Mouse (Mus musculus) neural tube, embryonic 14.5 days (tissue): ENCODE measurements around the gene Gstm5. TPM values are rescaled to one million over a fixed set of nuclear protein-coding genes. Genes with fewer than 3 reads are reported as not detected.
A peak's percentile ranks its signal among the peaks of the same experiment; 100 is the strongest.

ENCODE experiments used
- ATAC-seq: fragments of 200-750 bp; cut with Nextera tagmentation; 2 replicates; pipeline ENCODE4 v1.8.0; 2017; ENCODE audit warnings: low read depth, mild to moderate bottlenecking, moderate TSS enrichment, moderate library complexity
- H3K27ac ChIP-seq: fragments of 300-500 bp; sonication (generic); 2 replicates; pipeline ENCODE4 v1.5.1; 2014; ENCODE audit warnings: low read depth, mild to moderate bottlenecking, control low read depth, low read length, moderate library complexity, mixed read lengths
- H3K27me3 ChIP-seq: fragments of 300-500 bp; sonication (generic); 2 replicates; pipeline ENCODE4 v1.6.1; 2014; ENCODE audit warnings: low read length; ENCODE audit not compliant: control insufficient read depth, insufficient read depth
- H3K36me3 ChIP-seq: fragments of 300-500 bp; sonication (generic); 2 replicates; pipeline ENCODE4 v1.6.1; 2014; ENCODE audit warnings: low read length, mixed read lengths; ENCODE audit not compliant: control insufficient read depth, insufficient read depth
- H3K4me1 ChIP-seq: fragments of 300-500 bp; sonication (generic); 2 replicates; pipeline ENCODE4 v1.6.1; 2014; ENCODE audit warnings: low read length; ENCODE audit not compliant: control insufficient read depth, insufficient read depth
- H3K4me2 ChIP-seq: fragments of 300-500 bp; sonication (generic); 2 replicates; pipeline ENCODE4 v1.6.1; 2014; ENCODE audit warnings: mild to moderate bottlenecking, low read depth, low read length, control low read depth
- H3K4me3 ChIP-seq: fragments of 300-500 bp; sonication (generic); 2 replicates; pipeline ENCODE4 v1.5.1; 2014; ENCODE audit warnings: low read depth, low read length, control low read depth, mixed read lengths
- H3K9ac ChIP-seq: fragments of 300-500 bp; sonication (generic); replicated peaks from 2 replicates; pipeline ENCODE4 v1.6.1; 2014; ENCODE audit warnings: low read depth, mild to moderate bottlenecking, control low read depth, low read length, mixed read lengths
- H3K9me3 ChIP-seq: fragments of 300-500 bp; sonication (generic); 2 replicates; pipeline ENCODE4 v1.6.1; 2016; ENCODE audit warnings: low read length; ENCODE audit not compliant: control insufficient read depth
- WGBS: fragments of 180-500 bp; shearing (Covaris S2); extraction: QIAGEN DNeasy Blood & Tissue Kit; methylation state at CpG from one replicate; pipeline ENCODE4 v1.1.7; 2014; 5-methylcytosine and 5-hydroxymethylcytosine counted together
- polyA plus RNA-seq: library from polyadenylated mRNA; unstranded; fragments of >200 nt; fragmentation: Nextera tagmentation; extraction: Ambion mirVana; gene quantifications from 2 replicates; pipeline ENCODE4 v1.2.1, GENCODE M21; 2014

Gene Gstm5
- polyA plus RNA-seq, 1 experiment from 2014 or later, result 261 TPM

DNA sequence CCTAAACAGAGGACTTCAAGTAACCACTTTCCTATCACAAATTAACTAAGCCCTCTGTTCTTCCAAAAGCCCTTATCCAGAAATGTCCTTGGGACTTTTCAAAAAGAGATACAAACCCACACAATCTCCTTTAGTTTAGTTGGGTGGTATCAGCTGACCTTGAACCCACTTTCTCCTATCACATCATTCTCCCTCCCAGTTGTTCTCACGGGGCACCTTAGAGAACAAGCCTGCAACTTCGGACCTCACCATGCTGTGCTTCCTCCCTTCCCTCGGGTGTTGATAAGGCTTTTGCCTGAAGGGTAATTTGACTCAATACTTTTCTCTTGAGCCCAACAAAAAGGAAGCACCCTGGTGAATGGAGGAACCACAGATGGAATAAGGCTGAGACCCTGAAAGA lies 40.3 kb downstream of the Gstm5 start:
- Histone ChIP-seq H3K4me2 (no peak overlapping the region), H3K9ac (no peak overlapping the region)
- WGBS, result 68% methylated on average over 3 of the region's 3 CpGs

DNA sequence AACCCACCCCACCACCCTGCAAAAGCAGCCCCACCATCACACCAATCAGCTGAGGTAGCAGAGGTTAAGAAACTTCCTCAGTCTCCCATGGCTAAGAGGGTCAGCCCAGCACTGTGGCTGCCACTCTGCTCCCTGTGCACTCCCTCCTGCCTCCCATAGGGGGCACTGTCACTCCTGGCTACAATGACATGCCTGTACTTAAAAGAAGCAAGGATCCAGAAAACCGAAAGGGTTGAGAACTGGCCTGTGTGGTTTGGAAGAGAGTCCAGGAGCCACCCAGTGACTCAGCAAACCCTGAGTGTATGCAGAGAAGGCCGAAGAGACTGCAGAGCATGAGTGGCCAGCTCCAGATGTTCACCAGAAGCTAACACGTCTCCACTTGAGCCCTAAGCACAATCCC lies 43.8 kb downstream of the Gstm5 start:
- WGBS, result 57% methylated on average over 3 of the region's 3 CpGs
- Histone ChIP-seq H3K4me2 (no peak overlapping the region), H3K4me3 (no peak overlapping the region), H3K27ac (no peak overlapping the region), H3K4me1 (0 out of 2 replicates have a peak, but pooled peaks cover 6% of the 10 kb centered on the region), H3K9me3 (no peaks in the 10 kb centered on the region), H3K27me3 (no peaks in the 10 kb centered on the region), H3K9ac (no peak overlapping the region), H3K36me3 (no peaks in the 10 kb centered on the region)
- no peak for ATAC-seq

More for the DNA sequence above, 40.3 kb downstream of the Gstm5 start:
- Histone ChIP-seq H3K9me3 (no peaks in the 10 kb centered on the region), H3K4me3 (no peak overlapping the region), H3K27ac (no peak overlapping the region), H3K4me1 (0 out of 2 replicates have a peak, but pooled peaks cover 6% of the 10 kb centered on the region), H3K27me3 (no peaks in the 10 kb centered on the region), H3K36me3 (no peaks in the 10 kb centered on the region)
- no peak for ATAC-seq

DNA sequence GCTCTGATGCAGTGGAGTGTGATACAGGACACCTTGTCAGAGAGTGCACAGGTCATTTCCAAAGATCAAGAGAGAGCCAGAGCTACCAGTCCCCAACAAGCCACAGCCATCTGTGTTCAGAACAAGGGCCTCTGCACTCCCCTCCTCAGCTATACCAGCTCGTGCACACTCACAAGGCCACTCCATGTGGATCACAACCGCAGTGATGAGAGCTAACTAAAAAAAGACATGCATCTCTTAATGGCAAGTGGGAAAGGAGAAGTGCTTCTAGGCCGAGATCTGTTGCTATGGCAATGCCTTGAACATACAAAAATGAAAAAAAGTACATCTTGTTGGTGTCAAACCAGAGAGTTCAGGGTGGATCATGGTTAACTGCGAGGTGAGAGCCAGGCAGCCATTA lies 44.2 kb downstream of the Gstm5 start:
- Histone ChIP-seq H3K36me3 (no peaks in the 10 kb centered on the region), H3K9ac (no peak overlapping the region), H3K9me3 (no peaks in the 10 kb centered on the region), H3K27me3 (no peaks in the 10 kb centered on the region), H3K27ac (no peak overlapping the region), H3K4me3 (no peak overlapping the region), H3K4me1 (0 out of 2 replicates have a peak, but pooled peaks cover 6% of the 10 kb centered on the region), H3K4me2 (no peak overlapping the region)
- ATAC-seq, result no peak
- WGBS, result 66% methylated on average over 4 of the region's 4 CpGs

DNA sequence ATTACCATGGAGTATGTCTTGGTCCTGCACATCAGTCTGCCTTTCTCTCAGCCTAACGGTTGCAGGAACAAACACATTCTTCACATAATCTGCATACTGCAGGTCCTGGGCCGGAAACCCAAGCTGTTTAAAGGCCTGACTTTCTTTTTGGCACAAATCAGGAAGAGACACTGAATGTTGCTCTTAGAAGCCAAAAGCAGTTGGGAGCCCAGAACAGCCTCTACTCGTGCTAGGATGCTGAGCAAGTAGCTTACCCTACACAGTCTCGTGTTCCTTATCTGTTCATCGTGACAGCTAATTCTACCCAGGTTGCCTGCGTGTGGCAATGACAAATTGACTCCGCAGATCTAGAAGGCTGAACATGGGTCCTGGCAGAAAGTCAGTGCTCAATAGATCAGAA lies 44.9 kb downstream of the Gstm5 start:
- no peak overlapping the region for H3K4me2 ChIP-seq
- no peak for ATAC-seq
- no peak overlapping the region for H3K4me3 ChIP-seq
- H3K4me1 ChIP-seq, result 0 out of 2 replicates have a peak, but pooled peaks cover 6% of the 10 kb centered on the region
- no peaks in the 10 kb centered on the region for H3K27me3 ChIP-seq
- WGBS, result 81% methylated on average over 7 of the region's 7 CpGs
- no peak overlapping the region for H3K27ac ChIP-seq
- H3K9me3 ChIP-seq, result no peaks in the 10 kb centered on the region
- H3K36me3 ChIP-seq, result no peaks in the 10 kb centered on the region
- no peak overlapping the region for H3K9ac ChIP-seq

DNA sequence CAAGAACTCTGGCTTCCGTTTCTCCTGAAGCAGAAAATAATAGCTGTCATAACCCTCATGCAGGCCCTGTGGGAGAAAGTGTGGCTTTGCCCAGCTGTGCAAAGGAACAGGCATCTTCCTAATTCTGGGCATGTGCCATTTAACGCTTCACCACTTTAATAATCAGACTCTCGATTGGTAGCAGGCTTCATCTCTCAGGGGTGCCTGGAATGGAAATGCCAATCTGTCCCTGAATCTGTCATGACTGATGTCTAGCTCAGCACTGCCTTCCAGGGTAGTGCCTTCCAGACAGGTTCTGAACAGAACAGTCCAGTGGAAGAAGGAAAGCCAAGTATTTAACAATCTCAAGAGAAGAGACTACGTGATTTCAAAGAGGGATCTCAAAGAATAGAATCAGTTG lies 45.6 kb downstream of the Gstm5 start:
- ATAC-seq, result peak; percentile 25; the same call in 1 of the 2 replicates
- H3K27me3 ChIP-seq, result no peaks in the 10 kb centered on the region
- WGBS, result 44% methylated on average over 4 of the region's 4 CpGs
- no peak overlapping the region for H3K4me3 ChIP-seq
- H3K27ac ChIP-seq, result no peak overlapping the region
- H3K4me2 ChIP-seq, result no peak overlapping the region
- no peaks in the 10 kb centered on the region for H3K9me3 ChIP-seq
- H3K36me3 ChIP-seq, result no peaks in the 10 kb centered on the region
- no peak overlapping the region for H3K9ac ChIP-seq
- H3K4me1 ChIP-seq, result 0 out of 2 replicates have a peak, but pooled peaks cover 6% of the 10 kb centered on the region

DNA sequence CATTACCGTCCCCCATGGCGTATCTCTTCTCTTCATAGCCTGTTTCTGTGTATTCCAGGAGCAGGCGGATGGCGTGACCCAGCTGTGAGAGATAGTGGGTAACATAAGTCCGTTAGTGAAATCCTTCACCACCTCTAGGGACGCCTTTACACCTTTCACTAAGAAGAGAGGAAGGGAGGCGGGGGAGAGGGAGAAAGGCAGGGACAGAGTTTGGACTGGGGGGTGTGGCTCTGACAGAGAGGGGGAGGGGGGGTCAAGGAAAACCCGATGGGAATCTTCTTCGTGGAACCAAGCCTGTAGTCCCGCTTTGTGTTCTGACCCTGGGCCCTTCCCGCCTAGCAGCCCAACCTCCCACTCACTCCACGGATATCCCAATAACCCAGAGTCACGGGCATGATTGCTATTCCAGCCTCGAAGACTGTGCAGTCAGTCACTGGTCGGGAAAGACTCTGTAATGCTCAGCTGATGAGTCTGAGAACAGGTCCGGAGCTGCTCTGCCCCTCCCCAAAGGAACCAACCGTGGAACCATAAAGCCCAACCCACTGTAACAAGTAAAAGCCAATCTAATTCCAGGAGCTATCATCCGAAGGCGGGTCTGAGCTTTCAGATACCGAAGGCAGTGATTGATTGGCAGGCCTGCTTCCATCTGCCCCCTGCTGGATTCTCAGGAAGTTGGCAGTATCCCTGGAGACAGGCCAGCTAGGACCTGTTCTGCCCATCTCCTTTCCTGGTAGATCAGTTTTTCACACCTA lies 47.8 kb downstream of the Gstm5 start, which contains the start of gene Gstm6:
TSS of gene Gstm6 (minus strand) at position 511 of the 752 bp plus-strand sequence.
- no peaks in the 10 kb centered on the region for H3K9me3 ChIP-seq
- ATAC-seq, result peak; percentile 87
- no peak within 1 kb of the TSS for H3K27ac ChIP-seq
- 18% methylated on average over 20 of the region's 20 CpGs for WGBS
- no peak within 1 kb of the TSS for H3K9ac ChIP-seq
- no peaks in the 10 kb centered on the region for H3K27me3 ChIP-seq
- H3K4me1 ChIP-seq, result 0 out of 2 replicates have a peak, but pooled peaks cover 6% of the 10 kb centered on the region
- peak within 1 kb of the TSS; percentile 29 for H3K4me2 ChIP-seq
- H3K4me3 ChIP-seq, result peak within 1 kb of the TSS; percentile 14
- no peaks in the 10 kb centered on the region for H3K36me3 ChIP-seq

DNA sequence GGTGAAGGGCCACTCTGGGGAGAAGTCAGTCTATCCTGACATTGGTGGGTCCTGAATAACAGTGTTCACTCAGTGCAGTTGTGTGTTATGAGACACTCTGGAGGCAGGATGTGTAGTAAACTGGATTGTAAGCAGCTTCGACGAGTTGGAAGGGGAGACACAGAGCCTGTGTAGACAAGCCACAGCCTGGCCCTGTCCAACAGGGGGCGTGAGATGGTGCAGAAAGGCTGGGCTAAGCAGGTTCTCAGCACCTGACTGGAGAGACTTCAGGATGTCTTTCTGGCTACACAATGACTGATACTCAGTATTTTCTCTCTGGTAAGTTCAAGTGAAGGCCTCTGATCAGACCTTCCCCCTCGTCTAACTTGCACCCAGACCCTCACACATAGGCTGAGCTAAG lies 50.1 kb downstream of the Gstm5 start:
- Histone ChIP-seq H3K9me3 (no peaks in the 10 kb centered on the region), H3K9ac (no peak overlapping the region), H3K36me3 (no peaks in the 10 kb centered on the region), H3K4me1 (0 out of 2 replicates have a peak, but pooled peaks cover 3% of the 10 kb centered on the region), H3K4me3 (no peak overlapping the region), H3K27me3 (no peaks in the 10 kb centered on the region), H3K4me2 (no peak overlapping the region), H3K27ac (no peak overlapping the region)
- no peak for ATAC-seq
- WGBS, result 52% methylated on average over 4 of the region's 4 CpGs

Other genes with a start within 250 kb of the Gstm5 start
- gene Ahcyl1, start 199.3 kb upstream of the Gstm5 start, polyA plus RNA-seq, result 137 and 142 TPM in 2 replicates
- gene Csf1, start 135.4 kb upstream of the Gstm5 start, polyA plus RNA-seq, result 6.3 and 9.3 TPM in 2 replicates
- gene Eps8l3, start 18.6 kb upstream of the Gstm5 start, polyA plus RNA-seq, result not detected in 2 replicates
- gene Gstm7, start 36.0 kb downstream of the Gstm5 start, polyA plus RNA-seq, result 69.3 and 70.4 TPM in 2 replicates
- gene Gstm6, start 47.9 kb downstream of the Gstm5 start, polyA plus RNA-seq, result 7.4 and 13.2 TPM in 2 replicates
- not detected in 2 replicates for gene Gstm3, start 73.5 kb downstream of the Gstm5 start, polyA plus RNA-seq
- 1.2 and 6.6 TPM in 2 replicates for gene Gstm2, start 90.6 kb downstream of the Gstm5 start, polyA plus RNA-seq
- 123 and 186 TPM in 2 replicates for gene Gstm1, start 122.2 kb downstream of the Gstm5 start, polyA plus RNA-seq
- gene Gstm4, start 149.1 kb downstream of the Gstm5 start, polyA plus RNA-seq, result 17.7 and 18.6 TPM in 2 replicates
- gene Ampd2, start 190.8 kb downstream of the Gstm5 start, polyA plus RNA-seq, result 51.7 and 53.5 TPM in 2 replicates
- 0.24 TPM in 1 of 2 replicates, not detected in the other for gene Gnat2, start 197.0 kb downstream of the Gstm5 start, polyA plus RNA-seq